Mouse (Mus musculus) neural tube, embryonic 11.5 days (tissue): ENCODE data around the gene Nlrc5. TPM values are rescaled to one million over a fixed set of nuclear protein-coding genes. Genes with fewer than 3 reads are reported as not detected.

Experiments used
- ATAC-seq: fragments of 200-750 bp; cut with Nextera tagmentation; 2 replicates; pipeline ENCODE4 v1.8.0; 2017; ENCODE audit warnings: moderate number of reproducible peaks, mild to moderate bottlenecking, moderate TSS enrichment, moderate library complexity; ENCODE audit not compliant: insufficient read depth, low FRiP score, low TSS enrichment
- DNase-seq: peaks from one replicate; pipeline ENCODE4 v3.0.0-alpha.2; 2015; ENCODE audit warnings: low spot score
- H3K27ac ChIP-seq: fragments of 300-500 bp; sonication (generic); 2 replicates; pipeline ENCODE4 v1.5.1; 2014; ENCODE audit warnings: low read depth, mild to moderate bottlenecking, low read length
- H3K27me3 ChIP-seq: fragments of 300-500 bp; sonication (generic); 2 replicates; pipeline ENCODE4 v1.6.1; 2014; ENCODE audit warnings: mild to moderate bottlenecking, low read length, mixed read lengths; ENCODE audit not compliant: control insufficient read depth, insufficient read depth
- H3K36me3 ChIP-seq: fragments of 300-500 bp; sonication (generic); 2 replicates; pipeline ENCODE4 v1.6.1; 2014; ENCODE audit warnings: mild to moderate bottlenecking, low read length, moderate library complexity, mixed read lengths; ENCODE audit not compliant: control insufficient read depth, insufficient read depth
- H3K4me1 ChIP-seq: fragments of 300-500 bp; sonication (generic); 2 replicates; pipeline ENCODE4 v1.6.1; 2014; ENCODE audit warnings: low read length, mixed read lengths; ENCODE audit not compliant: control insufficient read depth, insufficient read depth
- H3K4me2 ChIP-seq: fragments of 300-500 bp; sonication (generic); 2 replicates; pipeline ENCODE4 v1.6.1; 2014; ENCODE audit warnings: low read depth, mild to moderate bottlenecking, moderate library complexity
- H3K4me3 ChIP-seq: fragments of 300-500 bp; sonication (generic); 2 replicates; pipeline ENCODE4 v1.5.1; 2014; ENCODE audit warnings: low read depth, low read length
- H3K9ac ChIP-seq: fragments of 300-500 bp; sonication (generic); 2 replicates; pipeline ENCODE4 v1.6.1; 2014; ENCODE audit warnings: mild to moderate bottlenecking, low read length
- H3K9me3 ChIP-seq: fragments of 300-500 bp; sonication (generic); 2 replicates; pipeline ENCODE4 v1.6.1; 2016; ENCODE audit warnings: low read length; ENCODE audit not compliant: control insufficient read depth
- WGBS: fragments of 180-500 bp; shearing (Covaris S2); extraction: QIAGEN DNeasy Blood & Tissue Kit; methylation state at CpG from one replicate; pipeline ENCODE4 v1.1.7; 2014; 5-methylcytosine and 5-hydroxymethylcytosine counted together
- polyA plus RNA-seq: library from polyadenylated mRNA; unstranded; fragments of >200 nt; fragmentation: Nextera tagmentation; extraction: Ambion mirVana; gene quantifications from 2 replicates; pipeline ENCODE4 v1.2.1, GENCODE M21; 2014

Nlrc5 gene
- polyA plus RNA-seq, 1 experiment from 2014 or later = not detected

DNA sequence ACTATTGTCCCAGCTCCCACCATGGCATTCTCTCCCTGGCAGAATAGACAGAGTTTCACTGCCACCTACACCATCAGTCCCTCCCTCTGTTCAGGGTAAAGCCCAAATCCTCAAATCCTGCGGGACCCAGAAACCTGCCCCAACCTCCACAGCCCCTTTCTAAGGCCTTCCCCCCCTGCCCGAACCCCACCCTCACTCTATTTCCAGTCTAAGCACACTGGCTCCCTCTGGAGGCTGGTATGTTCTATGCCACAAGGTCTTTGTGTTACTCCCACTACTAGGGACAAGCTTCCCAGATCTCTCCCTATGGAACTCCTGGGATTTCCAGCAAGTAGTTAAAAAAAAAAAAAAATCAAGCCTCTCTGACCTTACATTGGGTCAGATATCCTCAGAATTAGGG is 51.7 kb downstream of the Nlrc5 start:
- Histone ChIP-seq H3K4me2 (no peak overlapping the region), H3K9me3 (no peaks in the 10 kb centered on the region), H3K27ac (no peak overlapping the region), H3K4me1 (no peaks in the 10 kb centered on the region), H3K27me3 (no peaks in the 10 kb centered on the region), H3K36me3 (no peaks in the 10 kb centered on the region), H3K4me3 (no peak overlapping the region), H3K9ac (no peak overlapping the region)
- ATAC-seq = no peak
- DNase-seq = peak; percentile 29
- 26% methylated on average over 2 of the region's 2 CpGs for WGBS

DNA sequence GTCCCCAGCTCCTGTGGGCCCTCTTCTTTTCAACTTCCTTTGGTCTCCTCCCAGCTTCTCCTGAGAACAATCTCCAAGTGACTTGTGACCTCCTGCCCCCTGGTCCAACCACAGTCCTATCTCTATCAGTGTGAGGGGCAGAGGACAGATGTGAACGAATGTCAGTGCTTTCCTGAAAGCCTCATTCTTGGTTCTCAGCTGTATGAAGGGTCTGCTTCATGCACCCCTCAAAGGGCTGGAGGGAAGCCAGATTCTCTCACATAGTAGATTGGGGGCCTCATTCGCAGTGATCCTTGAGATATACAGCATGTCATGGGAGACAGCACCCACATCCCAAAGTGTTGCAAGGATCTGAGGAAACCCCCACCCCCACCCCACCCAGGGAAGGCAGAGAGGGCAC is 53.9 kb downstream of the Nlrc5 start:
- no peak overlapping the region for H3K27ac ChIP-seq
- 71% methylated on average over 2 of the region's 2 CpGs for WGBS
- no peaks in the 10 kb centered on the region for H3K9me3 ChIP-seq
- H3K27me3 ChIP-seq = no peaks in the 10 kb centered on the region
- no peaks in the 10 kb centered on the region for H3K4me1 ChIP-seq
- no peak overlapping the region for H3K9ac ChIP-seq
- ATAC-seq (no peak), DNase-seq (no peak)
- H3K4me2 ChIP-seq = no peak overlapping the region
- H3K4me3 ChIP-seq = no peak overlapping the region
- no peaks in the 10 kb centered on the region for H3K36me3 ChIP-seq

DNA sequence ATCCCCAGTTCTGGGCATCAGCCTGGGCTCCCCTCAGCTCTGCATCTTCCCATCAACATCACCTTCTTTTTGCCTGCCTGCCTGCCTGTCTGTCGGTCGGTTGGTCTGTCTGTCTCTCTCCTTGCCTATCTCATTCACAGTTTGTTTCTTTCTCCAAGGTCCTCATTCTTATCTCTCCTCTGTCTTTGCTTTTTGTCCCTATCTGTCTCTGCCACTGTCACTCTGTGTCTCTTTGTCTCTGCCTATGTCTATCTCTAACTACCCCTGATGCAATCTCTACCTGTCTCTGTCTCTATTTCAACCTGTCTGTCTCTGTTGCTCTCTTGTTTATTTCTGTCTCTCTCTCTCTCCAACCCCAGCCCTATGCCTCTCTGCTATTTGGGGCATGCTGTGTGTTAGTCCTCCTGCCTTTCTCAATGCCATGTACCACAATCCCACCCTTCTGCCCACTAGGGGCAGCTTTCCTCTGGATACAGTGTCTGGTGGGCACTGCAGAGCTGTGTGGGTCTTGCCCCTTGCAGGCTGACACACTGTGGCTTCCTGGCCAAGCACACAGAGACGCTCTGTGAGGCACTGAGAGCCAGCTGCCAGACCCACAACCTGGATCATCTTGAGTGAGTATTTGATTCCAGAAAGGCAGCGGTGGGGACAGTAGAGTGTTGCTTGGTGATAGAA is 55.8 kb downstream of the Nlrc5 start:
- Histone ChIP-seq H3K9ac (no peak overlapping the region), H3K4me3 (no peak overlapping the region), H3K27ac (no peak overlapping the region), H3K4me2 (no peak overlapping the region), H3K36me3 (no peaks in the 10 kb centered on the region), H3K9me3 (no peaks in the 10 kb centered on the region), H3K27me3 (no peaks in the 10 kb centered on the region), H3K4me1 (no peaks in the 10 kb centered on the region)
- 86% methylated on average over 4 of the region's 4 CpGs for WGBS
- DNase-seq (no peak), ATAC-seq (no peak)

DNA sequence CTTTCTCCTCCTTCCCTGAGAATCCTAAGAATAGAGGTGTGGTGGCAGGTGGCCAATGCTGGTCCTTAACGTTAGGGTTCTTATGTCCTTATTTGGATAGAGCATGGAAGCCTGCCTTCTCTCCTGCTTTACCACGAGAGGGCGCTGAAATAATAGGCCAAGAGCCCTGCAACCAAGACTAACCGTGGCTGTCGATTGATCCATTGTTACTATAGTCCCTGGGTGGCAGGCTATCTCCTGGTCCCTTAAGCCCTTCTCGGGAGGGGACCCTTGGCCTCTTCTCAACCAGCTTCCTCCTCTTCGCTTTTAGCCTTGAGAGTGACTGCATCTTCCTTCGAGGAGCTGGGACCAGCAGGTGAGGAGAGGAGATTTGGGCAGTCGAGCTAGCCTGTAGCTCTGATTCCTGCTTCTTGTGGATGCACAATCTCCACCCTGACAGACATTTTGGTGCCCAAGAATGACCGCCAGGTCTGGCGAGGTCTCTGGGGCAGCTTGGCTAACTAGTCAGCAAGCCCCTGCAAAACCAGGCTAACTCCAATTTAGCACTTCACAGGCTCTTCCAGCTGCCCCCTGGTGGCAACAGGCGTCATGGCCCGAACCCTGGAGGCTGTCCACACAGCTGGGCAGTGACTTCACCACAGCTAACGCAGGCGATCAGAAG is 58.0 kb downstream of the Nlrc5 start:
- 5% methylated on average over 15 of the region's 15 CpGs for WGBS
- Histone ChIP-seq H3K9ac (peak overlapping the region; percentile 49), H3K36me3 (no peaks in the 10 kb centered on the region), H3K4me3 (peak overlapping the region; percentile 18; the same call in 1 of the 2 replicates), H3K27ac (no peak overlapping the region), H3K4me1 (no peaks in the 10 kb centered on the region), H3K27me3 (no peaks in the 10 kb centered on the region), H3K4me2 (peak overlapping the region; percentile 58), H3K9me3 (no peaks in the 10 kb centered on the region)
- ATAC-seq (peak; percentile 88), DNase-seq (peak; percentile 86)

DNA sequence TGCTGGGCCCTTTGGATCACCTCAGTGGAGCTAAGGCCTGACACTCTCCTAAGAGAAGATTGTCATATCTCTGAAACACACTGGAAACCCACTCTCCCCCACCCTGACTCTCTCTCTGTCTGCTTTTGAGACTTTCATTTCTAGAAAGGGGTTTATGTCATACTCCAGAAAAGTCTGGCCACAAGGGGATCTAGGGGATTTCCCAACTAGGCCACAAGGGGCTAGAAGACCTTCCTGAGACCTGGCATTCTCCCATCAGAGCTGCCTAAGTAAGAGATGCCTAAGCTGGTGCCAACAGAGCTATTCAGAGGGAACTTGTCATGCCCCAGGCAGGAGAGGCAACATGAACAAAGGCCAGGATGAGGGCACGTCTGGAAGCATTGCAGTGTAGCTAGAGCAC is 59.1 kb downstream of the Nlrc5 start:
- Histone ChIP-seq H3K36me3 (no peaks in the 10 kb centered on the region), H3K4me2 (no peak overlapping the region), H3K4me1 (no peaks in the 10 kb centered on the region), H3K4me3 (no peak overlapping the region), H3K27ac (no peak overlapping the region), H3K27me3 (no peaks in the 10 kb centered on the region), H3K9me3 (no peaks in the 10 kb centered on the region), H3K9ac (no peak overlapping the region)
- WGBS = 56% methylated on average over 1 of the region's 1 CpGs
- ATAC-seq = no peak
- DNase-seq = no peak

DNA sequence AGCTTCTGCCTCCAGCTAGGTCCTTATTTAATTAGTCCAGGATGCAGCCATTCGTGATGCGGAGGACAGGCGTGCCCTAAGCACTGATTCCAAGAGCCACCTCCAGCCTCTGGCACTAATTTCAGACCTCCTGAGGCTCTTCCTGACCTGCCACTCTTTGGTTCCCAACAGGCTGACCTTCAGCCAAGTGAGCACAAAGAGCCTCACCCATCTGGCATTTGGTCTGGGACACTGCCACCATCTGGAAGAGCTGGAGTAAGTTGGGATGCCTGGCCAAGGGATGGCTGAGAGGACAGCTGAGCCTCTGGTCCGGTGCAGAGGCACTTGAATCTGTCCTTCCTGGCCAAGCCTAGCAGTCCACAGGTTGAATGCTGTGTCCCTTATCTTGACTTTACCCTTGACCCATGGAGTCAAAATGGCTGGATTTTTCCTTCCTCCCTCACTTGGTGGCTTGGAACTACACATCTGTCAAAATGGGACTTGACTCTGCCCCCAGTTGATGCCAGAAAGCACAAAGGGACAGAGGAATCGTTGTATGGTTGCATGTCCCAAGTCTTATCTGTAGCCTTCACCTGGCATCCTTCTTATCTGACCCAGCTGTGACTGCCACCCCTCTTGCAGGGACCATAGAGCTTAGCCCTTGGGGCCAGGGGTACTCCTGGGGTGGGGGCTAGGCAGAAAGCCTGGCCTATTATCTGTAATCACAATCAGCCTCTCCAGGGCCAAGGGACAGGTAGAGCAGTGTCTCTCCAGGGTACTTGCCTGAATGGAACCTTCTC is 81.5 kb downstream of the Nlrc5 start:
- no peak for DNase-seq
- Histone ChIP-seq H3K9ac (no peak overlapping the region), H3K4me2 (no peak overlapping the region), H3K27ac (no peak overlapping the region), H3K4me3 (no peak overlapping the region), H3K9me3 (no peaks in the 10 kb centered on the region), H3K4me1 (no peaks in the 10 kb centered on the region), H3K27me3 (no peaks in the 10 kb centered on the region), H3K36me3 (no peaks in the 10 kb centered on the region)
- 73% methylated on average over 5 of the region's 5 CpGs for WGBS
- ATAC-seq = no peak

DNA sequence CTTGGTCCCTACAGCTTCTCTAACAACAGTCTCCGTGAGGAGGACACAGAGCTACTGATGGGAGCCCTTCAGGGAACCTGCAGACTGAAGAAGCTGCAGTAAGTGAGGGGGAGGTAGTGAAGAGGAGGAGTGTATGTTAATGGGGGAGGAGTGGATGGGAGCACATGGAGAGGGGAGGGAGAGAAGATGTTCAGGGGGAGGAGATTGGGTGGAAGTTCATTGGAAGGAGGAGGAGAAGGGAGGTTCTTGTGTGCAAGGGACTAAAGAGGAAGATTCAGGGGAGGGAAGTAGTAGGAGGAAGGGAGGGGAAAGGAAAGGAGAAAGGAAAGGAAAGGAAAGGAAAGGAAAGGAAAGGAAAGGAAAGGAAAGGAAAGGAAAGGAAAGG is 82.0 kb downstream of the Nlrc5 start:
- Histone ChIP-seq H3K27me3 (no peaks in the 10 kb centered on the region), H3K36me3 (no peaks in the 10 kb centered on the region), H3K4me3 (no peak overlapping the region), H3K27ac (no peak overlapping the region), H3K9ac (no peak overlapping the region), H3K9me3 (no peaks in the 10 kb centered on the region), H3K4me1 (no peaks in the 10 kb centered on the region), H3K4me2 (no peak overlapping the region)
- no peak for ATAC-seq
- DNase-seq = no peak
- 12% methylated on average over 1 of the region's 1 CpGs for WGBS

DNA sequence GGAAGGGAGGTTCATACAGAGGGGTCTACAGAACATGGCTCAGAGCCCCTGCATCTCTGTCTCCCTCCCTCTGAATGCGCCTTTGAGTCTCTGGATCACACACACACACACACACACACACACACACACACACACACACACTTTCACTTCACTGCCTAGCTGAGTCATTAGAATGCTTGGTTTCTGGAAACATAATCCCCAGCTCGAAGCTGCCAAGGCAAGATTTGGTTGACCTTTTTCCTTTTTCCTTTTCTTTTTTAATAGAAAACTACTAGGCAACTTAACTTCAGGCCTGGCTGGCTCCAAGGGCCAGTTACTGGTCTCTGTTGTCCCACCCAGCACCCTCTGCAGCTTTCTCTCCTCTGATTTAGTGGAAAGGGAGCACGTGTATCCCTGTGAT is 82.6 kb downstream of the Nlrc5 start:
- Histone ChIP-seq H3K27ac (no peak overlapping the region), H3K9ac (no peak overlapping the region), H3K4me1 (no peaks in the 10 kb centered on the region), H3K4me3 (no peak overlapping the region), H3K27me3 (no peaks in the 10 kb centered on the region), H3K4me2 (no peak overlapping the region), H3K36me3 (no peaks in the 10 kb centered on the region), H3K9me3 (no peaks in the 10 kb centered on the region)
- WGBS = 67% methylated on average over 3 of the region's 3 CpGs
- DNase-seq = no peak
- no peak for ATAC-seq
